Mouse (Mus musculus) heart, adult 2 months (tissue): Measurements from ENCODE around the gene Tmod1. TPM values are rescaled to one million over a fixed set of nuclear protein-coding genes. Genes with fewer than 3 reads are reported as not detected.

Experiments used
- DNase-seq, 2 experiments: peaks; one replicate each; pipeline ENCODE4 v3.0.0; 2021
- H3K27ac ChIP-seq: fragments of 200-600 bp; 2 replicates; pipeline ENCODE4 v1.8.1; 2022
- H3K27me3 ChIP-seq: fragments of 200-500 bp; 2 replicates; pipeline ENCODE4 v1.6.1; 2012; ENCODE audit warnings: mild to moderate bottlenecking, low read length, inconsistent platforms, mixed read lengths; ENCODE audit not compliant: control insufficient read depth, insufficient read depth
- H3K36me3 ChIP-seq: fragments of 200-500 bp; 2 replicates; pipeline ENCODE4 v1.6.1; 2012; ENCODE audit warnings: low read length, inconsistent platforms; ENCODE audit not compliant: control insufficient read depth, insufficient read depth
- H3K4me1 ChIP-seq: fragments of 200-500 bp; 2 replicates; pipeline ENCODE4 v1.6.1; 2011; ENCODE audit warnings: low read length; ENCODE audit not compliant: control insufficient read depth, insufficient read depth
- H3K4me3 ChIP-seq: fragments of 200-600 bp; 2 replicates; pipeline ENCODE4 v1.8.1; 2022
- H3K79me2 ChIP-seq: fragments of 200-500 bp; replicated peaks from 2 replicates; pipeline ENCODE4 v1.6.1; 2012; ENCODE audit warnings: mild to moderate bottlenecking, inconsistent platforms, low read length, moderate library complexity, mixed read lengths; ENCODE audit not compliant: control insufficient read depth, insufficient read depth
- H3K9ac ChIP-seq: fragments of 200-500 bp; 2 replicates; pipeline ENCODE4 v1.6.1; 2012; ENCODE audit warnings: low read depth, mild to moderate bottlenecking, control low read depth, inconsistent platforms, low read length, mixed read lengths
- CTCF ChIP-seq: fragments of 200-600 bp; IDR thresholded peaks from 2 replicates; pipeline ENCODE4 v1.8.1; 2022; ENCODE audit warnings: antibody characterized with exemption, mild to moderate bottlenecking, moderate library complexity
- EP300 ChIP-seq: fragments of 200-500 bp; IDR thresholded peaks from 2 replicates; pipeline ENCODE4 v1.6.1; 2011; ENCODE audit warnings: low read depth, low read length, control low read depth; ENCODE audit not compliant: insufficient read depth
- POLR2A ChIP-seq: fragments of 200-500 bp; IDR thresholded peaks from 2 replicates; pipeline ENCODE4 v1.6.1; 2011; ENCODE audit warnings: mild to moderate bottlenecking, low read depth, low read length, control low read depth; ENCODE audit not compliant: insufficient read depth
- WGBS: fragments of 180-500 bp; shearing (Covaris S2); methylation state at CpG from one replicate; pipeline ENCODE4 v1.1.7; 2018; 5-methylcytosine and 5-hydroxymethylcytosine counted together
- intact Hi-C: fragments of 180-260 bp; cut with DNase I; formaldehyde crosslinking; loops from one replicate; pipeline ENCODE4 v1.15.1; 2025
- polyA plus RNA-seq: library from polyadenylated mRNA; depleted of rRNA; stranded (reverse); fragments of >200 nt; gene quantifications from 2 replicates; pipeline ENCODE4 v1.2.3, GENCODE M21; 2012
- total RNA-seq, 2 experiments: library from RNA; stranded (reverse); gene quantifications; 2 replicates each; pipeline ENCODE4 v1.2.3; 2021

Gene Tmod1
- total and polyA plus RNA-seq, 3 experiments = 142 to 264 (median 250) TPM

DNA sequence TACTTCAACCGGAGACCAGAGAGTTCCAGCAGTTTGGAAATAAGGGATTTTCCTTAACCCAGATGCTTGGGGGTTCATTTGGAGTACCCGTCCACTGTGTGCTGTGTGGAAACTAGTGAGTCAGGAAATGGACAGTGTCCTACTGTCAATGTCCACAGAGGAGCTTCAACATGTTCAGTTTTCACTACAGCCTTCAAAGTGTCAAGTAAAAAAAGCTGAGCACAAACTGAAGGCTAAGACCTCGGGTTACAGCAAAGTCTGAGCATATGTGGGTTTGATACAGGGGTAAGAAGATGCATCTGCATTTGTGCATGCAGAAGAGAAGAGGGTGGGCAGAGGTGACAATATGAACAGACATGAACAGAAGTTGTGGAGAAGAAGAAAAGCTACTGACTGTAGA lies 82.0 kb downstream of the Tmod1 start:
- no peaks in the 10 kb centered on the region for H3K36me3 ChIP-seq
- DNase-seq = no peak
- TF ChIP-seq EP300 (no peak), CTCF (no peak), POLR2A (no peak)
- H3K27ac ChIP-seq = no peak overlapping the region
- intact Hi-C loops = loop anchor here (5.0 kb wide), 1 partner anchor 88 kb away; no protein-coding TSS in a partner anchor
- no peaks in the 10 kb centered on the region for H3K79me2 ChIP-seq
- WGBS = 83% methylated on average over 3 of the region's 3 CpGs
- peaks cover 2% of the 10 kb centered on the region; the same call in 1 of the 2 replicates for H3K4me1 ChIP-seq
- H3K27me3 ChIP-seq = no peaks in the 10 kb centered on the region
- H3K4me3 ChIP-seq = no peak overlapping the region
- H3K9ac ChIP-seq = no peak overlapping the region

- H3K27ac ChIP-seq = no peak overlapping the region
- H3K79me2 ChIP-seq = no peaks in the 10 kb centered on the region
- H3K4me1 ChIP-seq = no peaks in the 10 kb centered on the region
- no peaks in the 10 kb centered on the region for H3K36me3 ChIP-seq
- 93% methylated on average over 6 of the region's 6 CpGs for WGBS
- intact Hi-C loops = loop anchor here (5.0 kb wide), 1 partner anchor 91 kb away; no protein-coding TSS in a partner anchor
- H3K27me3 ChIP-seq = no peaks in the 10 kb centered on the region
- TF ChIP-seq POLR2A (no peak), EP300 (no peak), CTCF (no peak)
- DNase-seq = no peak
- H3K4me3 ChIP-seq = no peak overlapping the region
- H3K9ac ChIP-seq = no peak overlapping the region
These were observed 84.6 kb downstream of the Tmod1 start for GRCm38 (mm10) chr4:46123358-46123757.

DNA sequence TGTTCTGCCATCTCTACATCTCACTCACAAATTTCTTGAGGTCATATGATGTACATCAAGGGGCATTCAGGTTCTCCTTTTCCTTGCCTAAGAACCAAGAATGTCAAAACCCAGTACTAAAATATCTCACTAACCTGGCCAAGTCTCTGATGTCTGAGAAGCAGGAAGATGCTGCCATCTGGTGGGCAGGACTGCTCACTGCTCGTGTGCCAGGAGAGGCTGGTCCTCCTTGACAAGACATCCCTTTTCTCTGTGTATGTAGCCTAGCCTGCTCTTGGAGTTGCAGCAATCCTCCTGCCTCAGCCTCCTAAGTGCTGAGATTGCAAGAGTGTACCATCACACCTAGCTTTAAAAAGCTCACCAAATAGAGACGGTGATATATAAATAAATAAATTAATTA lies 87.8 kb downstream of the Tmod1 start:
- H3K9ac ChIP-seq = no peak overlapping the region
- intact Hi-C loops = loop anchor here (1.0 to 2.0 kb wide), 3 partner anchors 154 to 248 kb away; no protein-coding TSS in a partner anchor
- H3K4me3 ChIP-seq = no peak overlapping the region
- H3K27me3 ChIP-seq = no peaks in the 10 kb centered on the region
- no peaks in the 10 kb centered on the region for H3K36me3 ChIP-seq
- peak; percentile 61 to 78 for DNase-seq
- WGBS = 39% methylated on average over 2 of the region's 2 CpGs
- H3K27ac ChIP-seq = no peak overlapping the region
- no peaks in the 10 kb centered on the region for H3K79me2 ChIP-seq
- TF ChIP-seq POLR2A (no peak), CTCF (peak; percentile 97), EP300 (peak; percentile 96)
- H3K4me1 ChIP-seq = no peaks in the 10 kb centered on the region

- Histone ChIP-seq H3K79me2 (no peaks in the 10 kb centered on the region), H3K4me3 (no peak overlapping the region), H3K9ac (no peak overlapping the region), H3K27ac (no peak overlapping the region), H3K4me1 (no peaks in the 10 kb centered on the region), H3K36me3 (no peaks in the 10 kb centered on the region), H3K27me3 (no peaks in the 10 kb centered on the region)
- DNase-seq = no peak
- 94% methylated on average over 8 of the region's 8 CpGs for WGBS
- TF ChIP-seq EP300 (no peak), POLR2A (no peak), CTCF (no peak)
- intact Hi-C loops = no loop called here
These were observed 90.7 kb downstream of the Tmod1 start for GRCm38 (mm10) chr4:46129311-46130004.

- no peak for TF ChIP-seq EP300
- TF ChIP-seq CTCF = peak; percentile 83
- intact Hi-C loops = no loop called here
- H3K4me3 ChIP-seq = no peak overlapping the region
- H3K79me2 ChIP-seq = no peaks in the 10 kb centered on the region
- no peak overlapping the region for H3K9ac ChIP-seq
- no peak overlapping the region for H3K27ac ChIP-seq
- WGBS = 81% methylated on average over 3 of the region's 3 CpGs
- H3K4me1 ChIP-seq = no peaks in the 10 kb centered on the region
- DNase-seq = peak; percentile 37 to 57
- no peaks in the 10 kb centered on the region for H3K27me3 ChIP-seq
- H3K36me3 ChIP-seq = no peaks in the 10 kb centered on the region
These were observed 91.5 kb downstream of the Tmod1 start for GRCm38 (mm10) chr4:46130221-46130620.

- WGBS = 91% methylated on average over 6 of the region's 6 CpGs
- Histone ChIP-seq H3K27ac (no peak overlapping the region), H3K4me3 (no peak overlapping the region), H3K79me2 (no peaks in the 10 kb centered on the region), H3K4me1 (no peaks in the 10 kb centered on the region), H3K36me3 (no peaks in the 10 kb centered on the region), H3K9ac (no peak overlapping the region), H3K27me3 (no peaks in the 10 kb centered on the region)
- TF ChIP-seq POLR2A (no peak), CTCF (no peak)
- DNase-seq = no peak
- intact Hi-C loops = no loop called here
These were observed 93.1 kb downstream of the Tmod1 start for GRCm38 (mm10) chr4:46131791-46132190.
